Mouse (Mus musculus) lung, adult 2 months (tissue): ENCODE results near the gene Atp11b.

Experiments
- CTCF ChIP-seq: fragments of 200-500 bp; IDR thresholded peaks from 2 replicates; pipeline ENCODE4 v1.5.1; 2011; ENCODE audit warnings: mild to moderate bottlenecking, low read length, control low read depth; ENCODE audit not compliant: insufficient read depth
- POLR2A ChIP-seq: fragments of 200-500 bp; IDR thresholded peaks from 2 replicates; pipeline ENCODE4 v1.6.1; 2011; ENCODE audit warnings: low read depth, mild to moderate bottlenecking, control low read depth, low read length, borderline replicate concordance; ENCODE audit errors: extremely low read depth

DNA sequence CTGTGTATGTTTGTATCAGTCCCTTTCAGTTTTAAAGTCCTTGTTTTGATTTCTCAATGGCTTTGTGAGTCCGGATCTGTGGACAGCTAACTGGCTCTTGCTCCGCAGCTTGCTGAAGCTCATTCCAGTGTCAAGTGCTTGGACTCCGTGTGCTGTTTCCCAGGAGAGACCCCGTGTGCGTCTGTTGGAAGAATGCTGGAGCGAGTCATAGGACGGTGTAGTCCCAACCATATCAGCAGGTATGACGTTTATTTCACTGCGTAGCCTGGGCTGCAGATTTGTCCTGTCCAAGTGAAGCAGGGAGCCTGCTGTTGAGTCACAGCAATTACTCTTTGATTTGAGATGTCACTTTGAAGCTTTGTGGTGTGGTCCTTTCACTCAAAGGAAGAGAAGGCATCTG, 95.4 kb downstream of the Atp11b start:
- no peak for TF ChIP-seq POLR2A
- TF ChIP-seq CTCF = no peak
